Mouse (Mus musculus) bone marrow, adult 2 months (tissue): ENCODE measurements around the gene Acss3.

Experiments used
- CTCF ChIP-seq: fragments of 200-500 bp; IDR thresholded peaks from 2 replicates; pipeline ENCODE4 v1.5.1; 2011; ENCODE audit warnings: low read length, control low read depth; ENCODE audit not compliant: control insufficient read depth, insufficient read depth
- POLR2A ChIP-seq: fragments of 200-500 bp; IDR thresholded peaks from 2 replicates; pipeline ENCODE4 v1.6.1; 2011; ENCODE audit warnings: low read depth, mild to moderate bottlenecking, control low read depth, low read length, borderline replicate concordance; ENCODE audit not compliant: control insufficient read depth

GRCm38 (mm10) chr10:107050489-107050888 lies 73.0 kb downstream of the Acss3 start:
- TF ChIP-seq CTCF (no peak), POLR2A (no peak)
